Mouse (Mus musculus) neural tube, embryonic 12.5 days (tissue): Measurements from ENCODE around the gene Gnl1. TPM values are rescaled to one million over a fixed set of nuclear protein-coding genes. Genes with fewer than 3 reads are reported as not detected.
A peak's percentile ranks its signal among the peaks of the same experiment; 100 is the strongest.
"Not testable (repeated sequence)": the region's sequence is repeated elsewhere in the genome, so short reads cannot be mapped to it uniquely, and the experiment has no call there.

Source experiments
- ATAC-seq: fragments of 200-750 bp; cut with Nextera tagmentation; 2 replicates; pipeline ENCODE4 v1.8.0; 2017; ENCODE audit warnings: low read depth, mild to moderate bottlenecking, moderate TSS enrichment, moderate library complexity; ENCODE audit not compliant: low FRiP score
- H3K27ac ChIP-seq: fragments of 300-500 bp; sonication (generic); 2 replicates; pipeline ENCODE4 v1.5.1; 2016
- H3K27me3 ChIP-seq: fragments of 300-500 bp; sonication (generic); replicated peaks from 2 replicates; pipeline ENCODE4 v1.6.1; 2016; ENCODE audit warnings: mild to moderate bottlenecking
- H3K36me3 ChIP-seq: fragments of 300-500 bp; sonication (generic); 2 replicates; pipeline ENCODE4 v1.6.1; 2016; ENCODE audit warnings: mild to moderate bottlenecking
- H3K4me1 ChIP-seq: fragments of 300-500 bp; sonication (generic); 2 replicates; pipeline ENCODE4 v1.6.1; 2016
- H3K4me2 ChIP-seq: fragments of 300-500 bp; sonication (generic); replicated peaks from 2 replicates; pipeline ENCODE4 v1.6.1; 2016; ENCODE audit warnings: mild to moderate bottlenecking
- H3K4me3 ChIP-seq: fragments of 300-500 bp; sonication (generic); 2 replicates; pipeline ENCODE4 v1.5.1; 2016
- H3K9ac ChIP-seq: fragments of 300-500 bp; sonication (generic); 2 replicates; pipeline ENCODE4 v1.6.1; 2016; ENCODE audit warnings: mild to moderate bottlenecking
- H3K9me3 ChIP-seq: fragments of 300-500 bp; sonication (generic); 2 replicates; pipeline ENCODE4 v1.6.1; 2016; ENCODE audit warnings: mild to moderate bottlenecking
- WGBS: fragments of 180-500 bp; shearing (Covaris S2); methylation state at CpG from one replicate; pipeline ENCODE4 v1.1.7; 2016; 5-methylcytosine and 5-hydroxymethylcytosine counted together
- polyA plus RNA-seq: library from polyadenylated mRNA; unstranded; fragments of >200 nt; fragmentation: Nextera tagmentation; extraction: Ambion mirVana; gene quantifications from 2 replicates; pipeline ENCODE4 v1.2.1, GENCODE M21; 2016

Gnl1 gene
- polyA plus RNA-seq, 1 experiment from 2014 or later = 53.3 TPM

- ATAC-seq = no peak
- H3K9ac ChIP-seq = no peak within 1 kb of the TSS
- H3K4me1 ChIP-seq = no peaks in the 10 kb centered on the region
- H3K27me3 ChIP-seq = no peaks in the 10 kb centered on the region
- 0 out of 2 replicates have a peak within 1 kb of the TSS, but pooled peaks have one; percentile 27 for H3K4me2 ChIP-seq
- H3K36me3 ChIP-seq = no peaks in the 10 kb centered on the region
- H3K27ac ChIP-seq = no peak within 1 kb of the TSS
- H3K9me3 ChIP-seq = no peaks in the 10 kb centered on the region
- 50% methylated on average over 15 of the region's 15 CpGs for WGBS
- no peak within 1 kb of the TSS for H3K4me3 ChIP-seq
Observed at GRCm38 (mm10) chr17:36020191-36021073, 40.8 kb downstream of the Gnl1 start, which contains the start of gene H2-T24. Gene H2-T24, minus strand, starts transcription at chr17:36020560.

- ATAC-seq = no peak
- Histone ChIP-seq H3K4me2 (0 out of 2 replicates have a peak overlapping the region, but pooled peaks have one; percentile 27), H3K27ac (no peak overlapping the region), H3K9me3 (no peaks in the 10 kb centered on the region), H3K4me1 (no peaks in the 10 kb centered on the region), H3K9ac (no peak overlapping the region), H3K36me3 (no peaks in the 10 kb centered on the region), H3K4me3 (no peak overlapping the region), H3K27me3 (no peaks in the 10 kb centered on the region)
- 93% methylated on average over 1 of the region's 1 CpGs for WGBS
Observed at GRCm38 (mm10) chr17:36021309-36021708, 41.7 kb downstream of the Gnl1 start.

- no peak overlapping the region for H3K27ac ChIP-seq
- 95% methylated on average over 9 of the region's 9 CpGs for WGBS
- no peaks in the 10 kb centered on the region for H3K4me1 ChIP-seq
- H3K4me3 ChIP-seq = no peak overlapping the region
- no peaks in the 10 kb centered on the region for H3K36me3 ChIP-seq
- H3K9ac ChIP-seq = no peak overlapping the region
- no peaks in the 10 kb centered on the region for H3K27me3 ChIP-seq
- H3K9me3 ChIP-seq = no peaks in the 10 kb centered on the region
- no peak overlapping the region for H3K4me2 ChIP-seq
- ATAC-seq = no peak
Observed at GRCm38 (mm10) chr17:36022098-36022497, 42.4 kb downstream of the Gnl1 start.

GRCm38 (mm10) chr17:36022922-36023321 lies 43.3 kb downstream of the Gnl1 start:
- ATAC-seq = no peak
- H3K27ac ChIP-seq = no peak overlapping the region
- WGBS = 93% methylated on average over 6 of the region's 6 CpGs

GRCm38 (mm10) chr17:36023710-36024654 lies 44.3 kb downstream of the Gnl1 start:
- 70% methylated on average over 9 of the region's 9 CpGs for WGBS
- H3K36me3 ChIP-seq = no peaks in the 10 kb centered on the region
- H3K4me1 ChIP-seq = no peaks in the 10 kb centered on the region
- no peak for ATAC-seq
- H3K9ac ChIP-seq = no peak overlapping the region
- no peaks in the 10 kb centered on the region for H3K9me3 ChIP-seq
- no peaks in the 10 kb centered on the region for H3K27me3 ChIP-seq
- H3K4me2 ChIP-seq = no peak overlapping the region
- no peak overlapping the region for H3K27ac ChIP-seq
- H3K4me3 ChIP-seq = no peak overlapping the region

More at GRCm38 (mm10) chr17:36022922-36023321, 43.3 kb downstream of the Gnl1 start:
- H3K4me2 ChIP-seq = no peak overlapping the region
- H3K9me3 ChIP-seq = no peaks in the 10 kb centered on the region
- H3K4me3 ChIP-seq = no peak overlapping the region
- no peaks in the 10 kb centered on the region for H3K4me1 ChIP-seq
- H3K9ac ChIP-seq = no peak overlapping the region
- no peaks in the 10 kb centered on the region for H3K27me3 ChIP-seq
- H3K36me3 ChIP-seq = no peaks in the 10 kb centered on the region

- no peaks in the 10 kb centered on the region for H3K9me3 ChIP-seq
- no peaks in the 10 kb centered on the region for H3K36me3 ChIP-seq
- no peaks in the 10 kb centered on the region for H3K4me1 ChIP-seq
- no peak overlapping the region for H3K4me3 ChIP-seq
- no peak overlapping the region for H3K4me2 ChIP-seq
- H3K27me3 ChIP-seq = no peaks in the 10 kb centered on the region
- no peak overlapping the region for H3K27ac ChIP-seq
- WGBS = 59% methylated on average over 5 of the region's 5 CpGs
- H3K9ac ChIP-seq = no peak overlapping the region
- ATAC-seq = no peak
Observed at GRCm38 (mm10) chr17:36025197-36025596, 45.5 kb downstream of the Gnl1 start.

GRCm38 (mm10) chr17:36025901-36026300 lies 46.2 kb downstream of the Gnl1 start:
- H3K9me3 ChIP-seq = no peaks in the 10 kb centered on the region
- H3K27ac ChIP-seq = no peak overlapping the region
- no peak overlapping the region for H3K4me3 ChIP-seq
- no peaks in the 10 kb centered on the region for H3K4me1 ChIP-seq
- H3K36me3 ChIP-seq = no peaks in the 10 kb centered on the region
- no peak overlapping the region for H3K4me2 ChIP-seq
- WGBS = 69% methylated on average over 4 of the region's 4 CpGs
- no peak overlapping the region for H3K9ac ChIP-seq
- ATAC-seq = no peak
- no peaks in the 10 kb centered on the region for H3K27me3 ChIP-seq

GRCm38 (mm10) chr17:36027663-36028062 lies 48.0 kb downstream of the Gnl1 start:
- no peak overlapping the region for H3K9ac ChIP-seq
- peaks cover 7% of the 10 kb centered on the region; the same call in 1 of the 2 replicates for H3K4me1 ChIP-seq
- WGBS = 95% methylated on average over 4 of the region's 4 CpGs
- H3K4me2 ChIP-seq = no peak overlapping the region
- ATAC-seq = no peak
- no peaks in the 10 kb centered on the region for H3K9me3 ChIP-seq
- H3K27ac ChIP-seq = no peak overlapping the region
- 0 out of 2 replicates have a peak, but pooled peaks cover 7% of the 10 kb centered on the region for H3K27me3 ChIP-seq
- no peaks in the 10 kb centered on the region for H3K36me3 ChIP-seq
- no peak overlapping the region for H3K4me3 ChIP-seq

- no peak overlapping the region for H3K9ac ChIP-seq
- H3K4me2 ChIP-seq = no peak overlapping the region
- H3K9me3 ChIP-seq = no peaks in the 10 kb centered on the region
- H3K4me1 ChIP-seq = peaks cover 7% of the 10 kb centered on the region; the same call in 1 of the 2 replicates
- H3K27me3 ChIP-seq = 0 out of 2 replicates have a peak, but pooled peaks cover 7% of the 10 kb centered on the region
- ATAC-seq = no peak
- no peak overlapping the region for H3K4me3 ChIP-seq
- no peaks in the 10 kb centered on the region for H3K36me3 ChIP-seq
- 82% methylated on average over 7 of the region's 7 CpGs for WGBS
- H3K27ac ChIP-seq = no peak overlapping the region
Observed at GRCm38 (mm10) chr17:36028879-36029619, 49.4 kb downstream of the Gnl1 start.

GRCm38 (mm10) chr17:36030046-36030702 lies 50.5 kb downstream of the Gnl1 start:
- 88% methylated on average over 4 of the region's 4 CpGs for WGBS
- ATAC-seq, H3K4me1 ChIP-seq: not testable (repeated sequence)

More at GRCm38 (mm10) chr17:36030046-36030702, 50.5 kb downstream of the Gnl1 start:
- not testable (repeated sequence) for H3K9me3 ChIP-seq, H3K27me3 ChIP-seq, H3K4me3 ChIP-seq, H3K36me3 ChIP-seq, H3K9ac ChIP-seq, H3K27ac ChIP-seq, H3K4me2 ChIP-seq
